Mouse (Mus musculus) forebrain, embryonic 11.5 days (tissue): ENCODE data around the gene Tmem119. TPM values are rescaled to one million over a fixed set of nuclear protein-coding genes. Genes with fewer than 3 reads are reported as not detected.
"Not testable (repeated sequence)": the region's sequence is repeated elsewhere in the genome, so short reads cannot be mapped to it uniquely, and the experiment has no call there.

ENCODE experiments used
- ATAC-seq: fragments of 200-750 bp; cut with Nextera tagmentation; replicated peaks from 2 replicates; pipeline ENCODE4 v1.8.0; 2017; ENCODE audit warnings: moderate TSS enrichment; ENCODE audit not compliant: low FRiP score
- DNase-seq: peaks from one replicate; pipeline ENCODE4 v3.0.0-alpha.2; 2017; ENCODE audit warnings: low spot score
- H3K27ac ChIP-seq: fragments of 300-500 bp; sonication (generic); 2 replicates; pipeline ENCODE4 v1.5.1; 2014; ENCODE audit warnings: low read depth, low read length
- H3K27me3 ChIP-seq: fragments of 300-500 bp; sonication (generic); 2 replicates; pipeline ENCODE4 v1.6.1; 2014; ENCODE audit warnings: mild to moderate bottlenecking, low read length, mixed read lengths; ENCODE audit not compliant: control insufficient read depth, insufficient read depth
- H3K36me3 ChIP-seq: fragments of 300-500 bp; sonication (generic); 2 replicates; pipeline ENCODE4 v1.6.1; 2014; ENCODE audit warnings: mild to moderate bottlenecking, low read length, moderate library complexity, mixed read lengths; ENCODE audit not compliant: control insufficient read depth, insufficient read depth
- H3K4me1 ChIP-seq: fragments of 300-500 bp; sonication (generic); replicated peaks from 2 replicates; pipeline ENCODE4 v1.6.1; 2014; ENCODE audit warnings: low read length, mixed read lengths; ENCODE audit not compliant: control insufficient read depth, insufficient read depth
- H3K4me2 ChIP-seq: fragments of 300-500 bp; sonication (generic); 2 replicates; pipeline ENCODE4 v1.6.1; 2014; ENCODE audit warnings: low read depth, mild to moderate bottlenecking, low read length, moderate library complexity, mixed read lengths; ENCODE audit not compliant: severe bottlenecking
- H3K4me3 ChIP-seq: fragments of 300-500 bp; sonication (generic); 2 replicates; pipeline ENCODE4 v1.5.1; 2014; ENCODE audit warnings: low read depth, low read length
- H3K9ac ChIP-seq: fragments of 300-500 bp; sonication (generic); 2 replicates; pipeline ENCODE4 v1.6.1; 2014; ENCODE audit warnings: low read length
- H3K9me3 ChIP-seq: fragments of 300-500 bp; sonication (generic); 2 replicates; pipeline ENCODE4 v1.6.1; 2016; ENCODE audit warnings: low read length, mixed read lengths; ENCODE audit not compliant: control insufficient read depth
- WGBS: fragments of 180-500 bp; shearing (Covaris S2); extraction: QIAGEN DNeasy Blood & Tissue Kit; methylation state at CpG from one replicate; pipeline ENCODE4 v1.1.7; 2014; 5-methylcytosine and 5-hydroxymethylcytosine counted together
- polyA plus RNA-seq: library from polyadenylated mRNA; unstranded; fragments of >200 nt; fragmentation: Nextera tagmentation; extraction: Ambion mirVana; gene quantifications from 2 replicates; pipeline ENCODE4 v1.2.1, GENCODE M21; 2014

The Tmem119 gene
- polyA plus RNA-seq, 1 experiment from 2014 or later: 11.6 TPM

DNA sequence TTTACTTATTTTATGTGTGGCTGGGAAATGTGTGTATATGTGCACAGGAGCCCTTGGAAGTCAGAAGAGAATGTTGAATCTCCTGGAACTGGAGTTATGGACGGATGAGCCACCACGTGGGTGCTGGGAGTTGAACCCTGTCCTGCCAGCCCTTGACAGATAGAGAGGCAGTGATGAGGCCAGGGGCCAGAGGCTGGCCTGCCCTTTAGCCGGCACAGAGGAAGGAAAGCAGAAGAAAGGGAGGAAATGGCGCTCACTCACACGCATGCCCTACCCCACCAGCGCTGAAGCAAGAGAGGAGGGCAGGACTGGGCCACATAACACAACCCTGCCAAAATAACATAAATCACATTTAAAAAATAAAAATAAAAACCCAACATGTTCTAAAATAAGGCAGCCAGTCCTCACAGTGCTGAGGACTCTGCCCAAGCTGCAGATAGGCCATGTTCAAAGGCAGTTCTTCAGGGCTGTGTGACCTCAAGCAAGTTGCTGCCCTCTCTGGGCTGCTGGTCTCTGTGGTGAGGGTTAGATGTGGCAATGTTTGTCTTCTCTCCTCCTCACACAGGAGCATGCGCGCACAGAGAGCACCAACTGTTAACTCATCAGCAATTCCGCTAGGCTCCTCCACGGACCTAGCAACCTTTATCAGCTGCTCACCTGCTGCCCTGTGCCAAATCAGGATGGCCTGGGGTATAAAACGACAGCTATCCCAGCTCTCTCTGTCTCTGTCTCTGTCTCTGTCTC lies 9.7 kb downstream of the Tmem119 start:
- Histone ChIP-seq H3K36me3 (no peaks in the 10 kb centered on the region), H3K27ac (no peak overlapping the region), H3K9ac (no peak overlapping the region), H3K4me2 (no peak overlapping the region), H3K27me3 (no peaks in the 10 kb centered on the region), H3K4me1 (no peaks in the 10 kb centered on the region), H3K9me3 (no peaks in the 10 kb centered on the region), H3K4me3 (no peak overlapping the region)
- DNase-seq (no peak), ATAC-seq (no peak)
- WGBS: 86% methylated on average over 11 of the region's 11 CpGs

DNA sequence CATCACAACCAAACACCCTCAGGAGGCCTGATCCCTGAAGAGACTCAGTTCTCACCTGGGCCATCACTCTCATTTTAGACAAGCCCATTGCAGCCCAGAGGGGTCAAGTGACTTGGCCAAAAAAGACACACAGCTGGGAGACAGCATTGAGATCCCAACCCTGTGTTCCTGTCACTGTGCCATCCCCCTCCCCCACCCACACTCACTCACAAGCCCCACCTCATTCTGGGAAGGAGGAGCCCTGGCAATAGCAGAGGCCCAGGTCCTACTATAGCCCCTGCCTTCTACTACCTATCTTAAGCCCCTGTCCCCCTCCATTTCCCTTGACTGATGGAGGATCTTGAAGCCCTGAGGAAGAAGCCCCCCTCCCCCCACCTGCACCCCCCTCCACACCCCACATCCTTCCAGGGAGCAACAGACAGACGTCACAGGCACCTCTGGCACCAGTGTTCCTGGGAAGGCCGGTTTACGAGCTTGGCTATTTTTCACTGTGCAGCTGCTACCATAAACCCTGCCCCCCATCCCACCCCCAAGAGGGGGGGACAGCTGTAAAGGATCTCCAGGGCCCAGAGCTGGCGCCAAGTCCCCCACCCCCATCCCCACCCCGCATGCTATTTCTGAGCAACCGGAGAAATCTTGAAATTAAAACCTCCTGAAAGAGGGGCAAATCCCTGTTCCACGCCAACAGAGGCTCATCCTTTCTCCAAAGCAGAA lies 11.1 kb downstream of the Tmem119 start:
- no peaks in the 10 kb centered on the region for H3K27me3 ChIP-seq
- no peak for DNase-seq
- no peaks in the 10 kb centered on the region for H3K4me1 ChIP-seq
- no peak for ATAC-seq
- no peak overlapping the region for H3K4me2 ChIP-seq
- no peaks in the 10 kb centered on the region for H3K36me3 ChIP-seq
- H3K9me3 ChIP-seq: no peaks in the 10 kb centered on the region
- H3K4me3 ChIP-seq: no peak overlapping the region
- H3K27ac ChIP-seq: no peak overlapping the region
- 56% methylated on average over 7 of the region's 7 CpGs for WGBS
- no peak overlapping the region for H3K9ac ChIP-seq

DNA sequence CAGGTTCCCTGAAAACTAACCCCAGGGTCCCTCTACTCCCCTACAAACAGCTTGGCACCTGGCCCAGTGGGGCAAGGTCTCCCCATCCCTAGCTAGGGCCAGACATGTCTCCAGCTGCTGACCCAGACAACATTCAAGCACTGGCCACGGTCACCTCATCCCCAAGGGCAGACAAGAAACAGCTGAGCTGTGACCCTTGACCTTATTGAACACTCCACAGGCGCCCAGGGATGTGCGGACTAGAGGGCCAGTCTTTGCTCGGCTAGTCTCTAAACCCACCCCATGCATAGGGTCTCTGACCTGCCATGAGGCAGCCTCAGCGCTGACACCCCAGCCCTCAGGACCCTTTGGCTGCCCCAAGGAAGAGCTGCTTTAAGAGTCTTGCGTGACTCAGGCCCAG lies 11.7 kb downstream of the Tmem119 start:
- ATAC-seq: no peak
- WGBS: 50% methylated on average over 6 of the region's 6 CpGs
- Histone ChIP-seq H3K9ac (no peak overlapping the region), H3K36me3 (no peaks in the 10 kb centered on the region), H3K9me3 (no peaks in the 10 kb centered on the region), H3K27ac (no peak overlapping the region), H3K4me1 (no peaks in the 10 kb centered on the region; the same call in 1 of the 2 replicates), H3K4me2 (no peak overlapping the region), H3K4me3 (no peak overlapping the region), H3K27me3 (no peaks in the 10 kb centered on the region)
- DNase-seq: no peak

DNA sequence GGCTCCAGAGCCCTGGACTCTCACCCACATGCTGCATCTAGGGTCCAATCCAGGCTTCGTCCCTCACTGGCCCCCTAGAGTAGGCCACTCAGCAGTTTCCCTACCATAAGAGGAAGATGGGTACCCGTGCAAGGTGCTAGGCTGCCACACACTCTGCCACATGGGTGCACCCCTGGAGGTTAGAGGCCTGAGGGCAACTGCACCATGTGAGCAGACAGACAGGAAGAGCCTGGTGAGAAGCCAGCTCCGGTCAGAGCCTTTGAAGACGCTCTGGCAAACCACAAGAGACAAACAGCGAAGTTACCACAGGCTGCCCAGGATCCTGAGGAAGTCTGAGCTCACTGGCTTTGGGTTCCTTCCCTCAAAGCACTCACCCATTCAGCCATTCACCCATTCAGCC lies 13.3 kb downstream of the Tmem119 start:
- no peaks in the 10 kb centered on the region for H3K36me3 ChIP-seq
- no peak overlapping the region for H3K27ac ChIP-seq
- no peaks in the 10 kb centered on the region; the same call in 1 of the 2 replicates for H3K4me1 ChIP-seq
- no peaks in the 10 kb centered on the region for H3K27me3 ChIP-seq
- WGBS: 85% methylated on average over 5 of the region's 5 CpGs
- DNase-seq (no peak), ATAC-seq (no peak)
- H3K9me3 ChIP-seq: no peaks in the 10 kb centered on the region
- H3K4me2 ChIP-seq: no peak overlapping the region
- no peak overlapping the region for H3K9ac ChIP-seq
- H3K4me3 ChIP-seq: no peak overlapping the region

DNA sequence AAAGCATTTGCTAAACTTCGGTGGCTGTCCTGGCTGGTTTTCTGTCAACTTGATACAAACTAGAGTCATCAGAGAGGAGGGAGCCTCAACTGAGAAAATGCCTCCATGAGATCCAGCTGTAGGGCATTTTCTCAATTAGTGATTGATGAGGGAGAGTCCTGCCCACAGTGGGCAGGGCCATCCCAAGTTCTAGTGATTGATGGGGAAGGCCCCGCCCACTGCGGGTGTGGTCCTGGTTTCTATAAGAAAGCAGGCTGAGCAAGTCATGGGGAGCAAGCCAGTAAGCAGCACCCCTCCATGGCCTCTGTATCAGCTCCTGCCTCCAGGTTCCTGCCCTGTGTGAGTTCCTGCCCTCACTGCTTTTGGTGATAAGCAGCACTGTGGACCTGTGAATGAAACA lies 16.2 kb downstream of the Tmem119 start:
- ATAC-seq, H3K36me3 ChIP-seq, H3K27me3 ChIP-seq, H3K9ac ChIP-seq, DNase-seq, H3K4me2 ChIP-seq, H3K4me1 ChIP-seq, H3K27ac ChIP-seq, H3K4me3 ChIP-seq, H3K9me3 ChIP-seq: not testable (repeated sequence)
- 31% methylated on average over 3 of the region's 3 CpGs for WGBS

DNA sequence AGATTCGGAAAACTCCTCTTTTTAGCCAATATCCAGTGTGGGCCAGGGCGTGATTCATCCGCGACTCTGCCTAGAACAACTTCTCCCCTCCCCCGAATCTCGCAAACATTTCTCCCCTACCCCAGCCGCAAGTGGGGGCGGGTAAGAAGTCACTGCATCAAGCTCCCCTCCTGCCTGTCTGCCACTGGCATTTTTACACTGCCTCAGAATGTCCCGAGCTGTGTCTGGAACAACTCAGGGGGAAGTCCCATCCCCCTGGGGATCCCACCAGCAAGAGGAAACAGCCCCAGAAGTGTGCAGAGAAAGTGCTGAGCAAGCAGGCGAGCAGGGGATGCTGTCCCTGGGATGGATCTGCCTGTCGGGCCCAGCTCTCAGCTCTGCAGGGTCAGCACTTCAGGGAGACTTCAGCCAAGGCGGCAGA lies 16.7 kb downstream of the Tmem119 start:
- Histone ChIP-seq H3K4me2 (no peak overlapping the region), H3K27me3 (no peaks in the 10 kb centered on the region), H3K4me1 (no peaks in the 10 kb centered on the region; the same call in 1 of the 2 replicates), H3K36me3 (no peaks in the 10 kb centered on the region), H3K27ac (no peak overlapping the region), H3K4me3 (no peak overlapping the region), H3K9ac (no peak overlapping the region), H3K9me3 (no peaks in the 10 kb centered on the region)
- 20% methylated on average over 12 of the region's 12 CpGs for WGBS
- ATAC-seq: no peak
- no peak for DNase-seq

DNA sequence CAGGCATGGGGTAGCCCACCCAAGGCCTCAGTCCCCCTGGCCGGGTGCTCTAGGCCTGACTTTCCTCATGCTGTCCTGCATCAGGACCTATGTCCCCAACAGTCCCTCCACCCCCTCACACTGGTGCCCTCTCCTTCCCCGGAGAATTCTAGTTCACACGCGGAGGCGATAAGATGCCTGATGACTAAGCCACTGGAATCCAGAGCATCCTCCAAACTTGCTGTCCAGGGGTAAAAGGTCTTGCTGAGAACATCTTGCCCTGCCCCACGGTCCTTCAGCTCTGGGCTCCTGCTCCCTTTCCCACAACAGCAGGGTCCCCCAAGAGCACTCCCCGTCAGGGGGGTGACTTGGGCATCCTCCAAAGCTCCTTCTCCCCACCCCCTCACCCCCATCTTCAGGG lies 17.7 kb downstream of the Tmem119 start:
- Histone ChIP-seq H3K9ac (no peak overlapping the region), H3K27me3 (no peaks in the 10 kb centered on the region), H3K4me2 (no peak overlapping the region), H3K4me3 (no peak overlapping the region), H3K36me3 (no peaks in the 10 kb centered on the region), H3K9me3 (no peaks in the 10 kb centered on the region), H3K27ac (no peak overlapping the region), H3K4me1 (no peaks in the 10 kb centered on the region; the same call in 1 of the 2 replicates)
- 82% methylated on average over 7 of the region's 7 CpGs for WGBS
- no peak for ATAC-seq
- DNase-seq: no peak

DNA sequence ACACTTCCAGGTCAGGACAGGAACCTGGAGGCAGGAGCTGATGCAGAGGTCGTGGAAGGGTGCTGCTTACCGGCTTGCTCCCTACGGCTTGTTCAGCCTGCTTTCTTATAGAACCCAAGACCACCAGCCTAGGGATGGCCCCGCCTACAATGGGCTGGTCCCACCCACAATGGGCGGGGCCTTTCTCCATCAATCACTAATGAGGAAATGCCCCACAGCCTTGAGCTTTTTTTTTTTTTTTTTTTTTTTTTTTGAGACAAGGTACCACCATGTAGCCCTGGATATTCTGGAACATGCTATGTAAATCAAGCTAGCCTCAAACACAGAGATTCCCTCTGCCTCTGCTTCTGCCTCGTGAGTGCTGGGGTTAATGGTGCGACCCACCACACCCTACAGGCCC lies 18.4 kb downstream of the Tmem119 start:
- no peaks in the 10 kb centered on the region for H3K9me3 ChIP-seq
- ATAC-seq (no peak), DNase-seq (no peak)
- no peaks in the 10 kb centered on the region; the same call in 1 of the 2 replicates for H3K4me1 ChIP-seq
- H3K9ac ChIP-seq: no peak overlapping the region
- H3K36me3 ChIP-seq: peaks cover 2% of the 10 kb centered on the region; the same call in 1 of the 2 replicates
- H3K27ac ChIP-seq: no peak overlapping the region
- WGBS: 82% methylated on average over 7 of the region's 7 CpGs
- H3K4me3 ChIP-seq: no peak overlapping the region
- H3K27me3 ChIP-seq: no peaks in the 10 kb centered on the region
- no peak overlapping the region for H3K4me2 ChIP-seq
